Mouse (Mus musculus): Measurements from ENCODE around the gene Sumf2.
"Not testable (repeated sequence)": the region's sequence is repeated elsewhere in the genome, so short reads cannot be mapped to it uniquely, and the experiment has no call there.

Sumf2 gene

GRCm38 (mm10) chr5:129846752-129847557 is at the start of gene Sumf2:
TSS of gene Sumf2 (plus strand) at chr5:129846986.
- DNase-seq (ENCODE audit: low spot score in 2 of 2): peak; percentile 96

- DNase-seq (ENCODE audit: low spot score in 2 of 2): no peak
These were observed 1.9 kb upstream of the Sumf2 start for GRCm38 (mm10) chr5:129844848-129845247.

GRCm38 (mm10) chr5:129847558-129847820 is 703 bp downstream of the Sumf2 start:
- DNase-seq (ENCODE audit: low spot score in 2 of 2): no peak

- DNase-seq (ENCODE audit: low spot score in 2 of 2): no peak
These were observed 8.4 kb downstream of the Sumf2 start for GRCm38 (mm10) chr5:129855163-129855562.

- no peak for DNase-seq (ENCODE audit: low spot score in 2 of 2)
These were observed 9.6 kb downstream of the Sumf2 start for GRCm38 (mm10) chr5:129856414-129856813.

GRCm38 (mm10) chr5:129862325-129862724 is 15.5 kb downstream of the Sumf2 start:
- no peak for DNase-seq (ENCODE audit: low spot score in 2 of 2)

- DNase-seq (ENCODE audit: low spot score in 2 of 2): peak; percentile 22 to 48
These were observed 17.7 kb downstream of the Sumf2 start for GRCm38 (mm10) chr5:129864467-129864866.

- no peak for DNase-seq (ENCODE audit: low spot score in 2 of 2)
These were observed 19.1 kb downstream of the Sumf2 start for GRCm38 (mm10) chr5:129865841-129866240.

GRCm38 (mm10) chr5:129869238-129869995 is 22.6 kb downstream of the Sumf2 start:
- no peak for DNase-seq (ENCODE audit: low spot score in 2 of 2)

GRCm38 (mm10) chr5:129871238-129871637 is 24.5 kb downstream of the Sumf2 start:
- no peak for DNase-seq (ENCODE audit: low spot score in 2 of 2)

- no peak for DNase-seq (ENCODE audit: low spot score in 2 of 2)
These were observed 27.2 kb downstream of the Sumf2 start for GRCm38 (mm10) chr5:129873942-129874341.

- no peak for DNase-seq (ENCODE audit: low spot score in 2 of 2)
These were observed 28.3 kb downstream of the Sumf2 start for GRCm38 (mm10) chr5:129875098-129875497.

GRCm38 (mm10) chr5:129877731-129878455 is 31.1 kb downstream of the Sumf2 start:
- peak; percentile 12 to 39 for DNase-seq (ENCODE audit: low spot score in 2 of 2)

GRCm38 (mm10) chr5:129878946-129879345 is 32.2 kb downstream of the Sumf2 start:
- DNase-seq (ENCODE audit: low spot score in 2 of 2): peak; percentile 13 to 48

- no peak for DNase-seq (ENCODE audit: low spot score in 2 of 2)
These were observed 33.1 kb downstream of the Sumf2 start for GRCm38 (mm10) chr5:129879888-129880287.

- no peak for DNase-seq (ENCODE audit: low spot score in 2 of 2)
These were observed 39.5 kb downstream of the Sumf2 start for GRCm38 (mm10) chr5:129886271-129886670.

GRCm38 (mm10) chr5:129886911-129887636 is 40.3 kb downstream of the Sumf2 start, which contains the start of gene Chchd2:
TSS of gene Chchd2 (minus strand) at chr5:129887470.
- peak; percentile 92 to 98 for DNase-seq (ENCODE audit: low spot score in 2 of 2)

GRCm38 (mm10) chr5:129890390-129890789 is 43.6 kb downstream of the Sumf2 start:
- not testable (repeated sequence) for DNase-seq (ENCODE audit: low spot score in 2 of 2)

- DNase-seq (ENCODE audit: low spot score in 2 of 2): peak; percentile 82 to 92
These were observed 48.7 kb downstream of the Sumf2 start, which contains the start of gene Zbed5 for GRCm38 (mm10) chr5:129895198-129896088. TSS of gene Zbed5 (plus strand) at chr5:129895723.

- no peak for DNase-seq (ENCODE audit: low spot score in 2 of 2)
These were observed 51.7 kb downstream of the Sumf2 start, which contains the start of gene Phkg1 for GRCm38 (mm10) chr5:129898449-129898848. TSS of gene Phkg1 (minus strand) at chr5:129898549.

Measured in frontal cortex, postnatal 36 days (tissue).